Mouse (Mus musculus) cerebellum, postnatal 14 days (tissue): ENCODE measurements at regions not wholly inside any gene's neighbourhood (a gene's known extent, or its start where the extent isn't known, plus 50 kb on each side); places are given as distances from the start of the nearest gene placed in this dataset.
A peak's percentile ranks its signal among the peaks of the same experiment; 100 is the strongest.

Source experiments
- DNase-seq, 2 experiments: peaks; one replicate each; pipeline ENCODE4 v3.0.0; 2021; ENCODE audit warnings: mixed read lengths in 2 of 2

DNA sequence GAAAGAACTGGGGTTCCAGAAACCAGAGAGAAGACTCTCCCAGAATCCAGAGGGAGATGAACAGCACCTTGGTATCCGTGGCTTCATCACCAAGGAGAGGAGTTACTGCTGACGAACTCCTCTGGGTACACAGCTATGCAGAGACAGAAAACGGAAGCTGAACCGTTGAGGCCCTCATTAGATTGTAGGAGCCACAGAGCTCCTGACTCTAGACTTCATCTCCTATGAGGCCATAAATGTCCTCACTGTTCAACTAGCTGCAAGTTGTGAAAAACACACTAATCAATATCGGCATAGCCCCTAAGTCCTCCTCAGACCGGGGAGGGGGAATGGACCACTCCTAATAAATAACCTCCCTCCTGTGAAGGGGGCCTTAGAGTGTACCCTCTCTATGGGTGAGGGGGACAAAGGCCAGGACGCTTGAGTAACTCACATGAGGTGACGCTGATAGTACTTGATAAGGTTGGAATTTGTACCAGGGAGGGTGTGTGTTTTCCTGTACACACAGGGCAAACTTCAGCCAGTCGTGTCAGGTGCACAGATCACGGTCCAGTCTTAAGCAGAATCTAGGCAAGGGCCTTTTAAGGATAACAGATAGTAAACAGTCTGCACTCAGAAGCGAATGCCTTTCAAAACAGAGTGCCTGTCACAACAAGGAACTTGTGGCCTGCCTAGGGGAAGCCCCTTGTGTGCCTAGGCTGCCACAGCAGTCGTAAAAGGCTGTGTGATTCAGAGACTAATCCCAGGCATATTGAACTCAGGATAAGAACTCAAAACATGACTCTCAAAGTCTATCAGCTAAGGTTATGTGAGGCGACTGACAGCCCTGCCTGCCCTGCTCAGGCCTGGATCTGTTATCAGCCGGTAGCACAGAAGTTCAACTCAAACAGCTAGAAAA is 104.2 kb downstream of the Dyrk2 start:
- DNase-seq: no peak

DNA sequence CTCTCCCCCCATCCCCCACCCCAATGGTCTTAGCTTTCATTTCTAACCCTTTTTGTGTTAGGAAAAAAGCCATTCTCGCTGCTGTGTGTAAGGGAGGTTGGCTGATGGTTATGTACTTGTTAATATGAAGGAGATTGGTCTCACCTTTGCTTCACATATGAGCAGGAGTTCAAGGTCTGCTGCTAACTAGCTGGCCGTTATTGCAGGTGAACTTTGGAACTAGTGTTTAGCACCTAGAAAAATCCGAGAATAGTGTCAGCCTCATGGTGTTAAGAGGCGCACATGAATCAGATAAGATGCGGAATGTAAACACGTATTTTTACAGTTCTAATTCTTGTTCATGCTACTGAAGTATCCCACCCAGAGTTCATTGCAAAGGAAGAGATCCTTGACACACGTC is 103.2 kb downstream of the Dyrk2 start:
- DNase-seq: no peak

DNA sequence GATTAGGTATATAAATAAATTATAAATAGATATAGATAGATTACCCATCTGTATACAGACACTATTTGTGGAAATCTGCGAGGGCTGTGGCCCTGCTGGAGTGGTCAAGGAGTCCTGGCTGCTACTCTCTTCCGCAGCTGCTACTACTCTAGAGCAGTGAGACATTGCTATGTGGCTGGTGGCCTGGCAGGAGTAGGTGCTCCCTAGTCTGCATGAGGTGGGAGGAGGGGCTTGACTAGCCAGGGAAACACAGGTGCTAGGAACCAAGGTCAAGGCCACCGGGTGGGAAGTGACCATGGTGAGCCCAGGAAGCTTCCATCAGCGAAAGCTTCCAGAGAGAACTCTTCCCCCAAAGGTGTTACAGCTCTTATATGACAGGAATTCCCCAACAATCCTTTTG is 100.3 kb downstream of the Dyrk2 start:
- DNase-seq: no peak

DNA sequence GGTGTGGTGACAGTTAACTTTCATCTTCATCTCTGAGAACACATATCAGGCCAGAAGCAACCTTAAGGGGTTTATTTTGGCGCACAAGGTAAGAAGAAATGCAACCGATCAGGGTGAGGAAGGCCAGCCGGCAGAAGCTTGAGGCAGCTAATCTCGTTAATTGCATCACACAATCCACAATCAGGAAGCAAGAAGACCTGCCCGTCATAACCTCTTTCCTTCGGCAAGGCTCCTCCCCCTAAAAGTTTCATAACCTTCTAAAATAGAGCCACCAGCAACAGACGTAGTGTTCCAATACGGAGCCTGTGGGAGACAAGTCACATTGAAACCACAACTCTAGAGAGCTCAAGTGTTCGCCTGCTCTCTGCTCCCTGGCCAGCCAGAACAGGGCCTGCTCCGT is 91.4 kb downstream of the Dyrk2 start:
- no peak for DNase-seq

DNA sequence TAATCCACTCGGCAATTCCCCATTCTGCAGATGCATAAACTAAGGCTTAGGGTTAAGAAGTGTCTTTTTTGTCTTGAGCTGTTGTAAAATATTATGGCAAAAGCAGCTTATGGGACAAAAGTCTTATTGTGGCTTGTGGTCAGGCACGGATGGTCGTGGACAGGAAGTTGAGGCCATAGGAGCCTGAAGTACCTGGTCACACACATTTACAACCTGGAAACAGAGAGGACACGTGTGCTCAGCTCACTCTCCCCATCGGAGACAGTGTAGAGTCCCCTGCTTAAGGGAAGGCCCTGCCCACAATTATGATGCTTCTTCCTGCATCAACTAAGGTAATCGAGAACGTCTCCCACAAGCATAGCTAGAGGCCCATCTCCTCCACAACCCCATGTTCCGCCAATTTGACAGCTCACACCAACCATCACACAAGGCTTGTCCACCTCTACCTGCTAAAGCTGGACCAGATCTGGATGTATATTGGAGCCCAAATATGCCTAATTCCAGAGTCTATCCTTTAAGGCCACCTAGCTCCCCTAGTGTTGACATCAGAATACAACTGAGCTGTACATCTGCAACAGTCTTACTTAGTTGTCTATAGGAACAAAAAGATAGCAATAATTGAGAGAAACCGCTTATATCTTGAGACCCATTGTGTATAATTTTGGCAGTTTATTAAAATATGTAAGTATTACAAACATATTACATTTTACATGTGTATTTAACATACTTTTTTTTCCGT is 89.0 kb downstream of the Dyrk2 start:
- no peak for DNase-seq

DNA sequence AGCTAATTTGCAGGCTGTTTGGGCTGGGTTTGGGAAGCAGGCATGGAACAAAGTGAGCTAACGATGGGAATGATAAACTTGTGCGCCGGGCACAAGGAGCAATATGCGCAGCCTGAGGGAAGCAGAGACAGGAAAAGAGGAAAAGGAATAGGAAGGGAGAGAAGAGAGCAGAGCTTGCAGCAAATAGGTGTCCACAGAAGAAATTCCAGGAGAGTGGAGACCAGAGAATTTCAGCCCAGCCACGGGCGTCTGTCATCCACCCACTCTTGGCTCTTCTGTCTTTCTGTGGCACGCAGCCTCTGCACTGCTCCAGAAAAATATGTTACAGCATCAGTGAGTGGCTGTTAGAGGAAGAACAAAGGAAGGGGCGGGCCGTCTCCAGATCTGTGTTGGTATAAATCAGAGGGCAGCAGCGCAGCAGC is 88.2 kb downstream of the Dyrk2 start:
- no peak for DNase-seq

DNA sequence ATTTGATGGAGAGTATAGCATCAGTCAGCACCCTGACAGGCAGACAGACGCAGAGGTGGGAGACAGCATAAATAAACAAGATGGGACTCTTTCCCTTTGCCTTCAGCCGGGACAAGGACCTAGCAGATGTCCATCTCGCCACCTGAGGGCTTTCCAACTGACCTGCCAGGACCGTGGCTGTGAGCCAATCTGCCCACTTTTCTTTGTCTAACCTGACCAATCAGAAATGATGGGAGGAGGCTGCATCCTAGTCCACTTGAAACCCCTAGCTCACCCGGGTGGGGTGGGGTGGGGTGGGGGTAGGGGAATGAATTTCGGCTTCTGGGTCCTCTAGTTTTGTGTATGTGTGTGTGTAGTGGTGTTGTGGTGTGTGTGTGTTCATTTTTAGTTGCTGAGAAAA is 87.4 kb downstream of the Dyrk2 start:
- peak; percentile 60 to 70 for DNase-seq

DNA sequence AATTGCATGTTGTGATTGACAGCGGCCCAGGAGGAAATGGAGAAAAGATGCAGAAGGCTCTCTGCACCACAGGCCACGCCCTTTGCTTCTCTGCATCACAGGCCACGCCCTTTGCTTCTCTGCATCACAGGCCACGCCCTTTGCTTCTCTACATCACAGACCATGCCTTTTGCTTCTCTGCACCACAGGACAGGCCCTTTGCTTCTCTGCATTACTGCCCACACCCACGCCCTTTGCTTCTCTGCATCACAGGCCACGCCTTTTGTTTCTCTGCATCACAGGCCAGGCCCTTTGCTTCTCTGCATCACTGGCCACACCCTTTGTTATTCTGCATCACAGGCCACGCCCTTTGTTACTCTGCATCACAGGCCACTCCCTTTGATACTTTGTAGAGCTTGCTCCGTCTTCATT is 82.7 kb downstream of the Dyrk2 start:
- DNase-seq: no peak

DNA sequence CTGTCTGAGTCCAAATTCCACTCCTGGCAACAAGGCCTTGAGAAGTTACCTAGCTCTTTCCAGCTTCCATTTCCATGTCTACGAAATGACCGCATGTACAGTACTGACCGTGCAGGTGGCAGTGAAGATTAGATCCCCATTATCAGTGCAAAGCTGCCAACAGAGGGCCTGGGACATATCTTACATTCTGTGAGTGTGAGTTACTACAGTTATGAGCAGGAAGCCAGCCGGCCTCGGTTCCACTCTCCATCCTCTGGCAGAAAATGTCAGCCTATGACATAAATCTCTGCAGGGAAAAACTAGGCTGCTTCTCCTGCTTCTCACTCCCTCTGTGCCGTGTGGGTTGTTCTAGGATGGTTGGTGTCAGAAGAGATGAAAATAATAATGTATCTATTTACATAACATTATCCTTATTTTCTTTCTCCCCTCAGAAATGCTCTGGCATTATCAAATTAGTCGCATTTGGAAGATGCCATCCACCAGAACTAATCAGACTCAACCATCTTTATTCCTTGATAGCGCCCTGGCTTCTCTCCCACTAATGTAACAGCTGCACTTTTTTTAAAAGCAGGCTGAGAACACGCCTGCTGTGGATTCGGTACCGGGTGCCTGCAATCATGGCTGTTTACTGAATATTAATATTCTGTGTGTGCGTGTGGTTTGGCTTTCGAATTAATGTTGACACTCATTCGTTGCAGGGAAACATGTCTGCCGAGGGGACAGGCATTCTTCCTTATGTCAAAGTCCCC is 77.5 kb downstream of the Dyrk2 start:
- peak in 1 of 2 experiments; percentile 10 for DNase-seq

DNA sequence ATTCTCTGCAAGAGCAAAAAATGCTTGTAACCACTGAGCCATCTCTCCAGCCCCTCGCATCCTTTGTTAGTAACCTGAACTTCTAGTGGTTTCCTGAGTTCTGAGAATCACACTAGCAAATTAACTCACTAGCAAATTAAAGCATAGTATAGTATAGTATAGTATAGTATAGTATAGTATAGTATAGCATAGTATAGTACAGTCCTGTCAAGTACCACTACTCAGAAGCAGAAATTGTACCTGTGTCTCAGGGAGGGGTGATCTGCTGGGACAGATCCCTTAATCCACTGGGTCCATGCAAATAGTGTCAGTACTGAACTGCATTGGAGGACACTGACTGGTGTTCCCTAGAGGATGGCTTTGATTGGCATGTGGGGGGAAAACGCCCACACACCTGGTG is 76.2 kb downstream of the Dyrk2 start:
- DNase-seq: no peak

DNA sequence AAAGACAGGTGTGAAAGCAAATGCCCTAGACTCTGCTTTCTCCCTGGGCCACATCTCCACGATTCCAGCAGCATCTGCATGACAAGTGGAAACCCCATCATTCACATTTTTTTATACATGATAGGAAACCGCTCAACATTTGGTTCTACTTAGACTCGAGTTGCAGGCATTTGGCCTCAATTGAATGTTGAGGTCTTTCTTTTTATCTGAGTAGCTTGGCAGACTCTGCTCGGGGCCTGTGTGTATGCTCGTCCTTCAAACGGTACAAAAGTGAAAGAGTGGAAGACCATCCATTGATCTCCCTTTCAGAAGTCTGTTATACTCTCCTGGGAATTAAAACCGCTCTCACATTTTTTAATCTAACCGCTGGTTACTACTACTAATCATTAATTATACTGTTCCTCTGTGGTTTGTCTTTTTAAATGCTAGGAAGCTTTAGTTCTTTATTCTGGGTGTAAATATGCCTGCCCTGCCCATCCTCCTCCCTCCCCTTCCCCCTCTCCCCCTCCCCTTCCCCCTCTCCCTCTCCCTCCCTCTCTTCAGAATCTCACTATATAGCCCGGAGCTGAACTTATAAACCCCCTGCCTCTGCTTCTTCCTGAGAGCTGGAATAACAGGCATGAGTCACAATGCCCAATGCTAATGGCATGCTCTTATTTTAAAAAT is 75.5 kb downstream of the Dyrk2 start:
- DNase-seq: no peak

DNA sequence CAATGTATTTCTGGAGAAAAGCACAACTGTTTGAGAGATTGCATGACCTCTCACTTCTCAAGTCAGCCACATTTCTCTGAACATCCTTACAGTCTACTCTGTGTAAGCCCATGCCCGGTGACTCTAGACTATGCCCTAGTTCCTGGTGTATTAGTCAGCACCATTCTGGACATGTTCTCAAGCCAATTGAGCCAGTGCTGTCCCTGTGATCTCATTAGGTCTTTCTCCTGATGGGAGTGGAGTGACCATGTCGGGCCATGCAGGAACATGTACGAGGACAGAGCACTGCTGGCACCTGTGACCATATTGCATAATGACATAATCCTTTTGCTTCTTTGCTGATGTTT is 75.0 kb downstream of the Dyrk2 start:
- DNase-seq: no peak

DNA sequence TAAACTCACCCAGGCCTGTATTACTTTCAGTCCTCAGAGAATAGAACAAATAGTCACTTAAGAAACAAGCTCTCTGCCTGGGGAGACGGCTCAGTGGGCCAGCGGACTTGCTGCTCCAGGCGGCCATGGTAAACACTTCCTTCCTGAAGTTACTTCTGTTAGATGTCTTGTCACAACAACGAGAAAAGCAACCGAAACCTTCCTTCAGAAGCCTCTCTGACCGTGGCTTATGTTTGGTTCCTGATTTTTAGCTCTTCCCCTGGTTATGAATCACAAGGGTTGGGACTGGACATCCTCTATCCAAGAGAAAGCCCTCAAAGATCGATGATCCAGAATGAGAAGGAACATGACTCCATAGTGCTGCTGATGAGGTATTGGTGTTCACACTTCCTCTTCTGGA is 73.5 kb downstream of the Dyrk2 start:
- no peak for DNase-seq

DNA sequence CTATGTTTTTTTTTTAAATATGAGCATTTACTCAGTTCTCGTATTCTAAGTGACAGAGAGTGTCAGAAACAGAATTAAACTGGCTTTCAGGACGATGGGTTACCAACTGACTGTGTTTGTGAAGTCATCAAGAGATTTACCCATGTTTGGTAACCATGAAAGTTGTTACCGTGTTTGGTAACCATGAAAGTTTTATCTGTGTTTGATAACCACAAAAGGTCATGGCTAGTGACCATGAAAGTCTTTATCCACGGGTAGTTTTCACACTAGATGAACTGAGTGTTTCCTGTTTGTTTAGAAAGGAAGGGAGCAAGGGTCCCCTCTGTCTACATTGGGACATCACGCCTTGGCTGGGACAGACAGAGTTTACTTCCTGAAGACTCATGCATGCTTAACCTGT is 72.8 kb downstream of the Dyrk2 start:
- no peak for DNase-seq

DNA sequence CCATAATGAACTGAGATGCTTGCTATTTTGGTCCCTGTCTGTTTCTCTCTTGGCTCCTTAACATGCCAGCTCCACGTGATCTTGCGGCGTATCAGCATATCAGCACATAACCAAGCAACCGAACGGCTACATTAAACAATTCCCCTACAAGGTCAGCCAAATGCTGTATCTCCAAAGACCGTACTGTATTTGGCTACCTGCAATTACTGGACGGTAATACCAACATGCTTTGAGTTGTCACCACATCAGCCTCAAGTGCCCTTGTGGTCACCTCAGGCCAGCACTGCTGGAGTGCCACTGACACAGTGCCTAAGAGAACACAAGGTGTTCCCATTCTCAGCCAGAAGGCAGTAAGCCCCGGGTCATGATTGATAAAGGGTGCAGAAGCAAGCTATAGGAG is 70.2 kb downstream of the Dyrk2 start:
- DNase-seq: no peak

DNA sequence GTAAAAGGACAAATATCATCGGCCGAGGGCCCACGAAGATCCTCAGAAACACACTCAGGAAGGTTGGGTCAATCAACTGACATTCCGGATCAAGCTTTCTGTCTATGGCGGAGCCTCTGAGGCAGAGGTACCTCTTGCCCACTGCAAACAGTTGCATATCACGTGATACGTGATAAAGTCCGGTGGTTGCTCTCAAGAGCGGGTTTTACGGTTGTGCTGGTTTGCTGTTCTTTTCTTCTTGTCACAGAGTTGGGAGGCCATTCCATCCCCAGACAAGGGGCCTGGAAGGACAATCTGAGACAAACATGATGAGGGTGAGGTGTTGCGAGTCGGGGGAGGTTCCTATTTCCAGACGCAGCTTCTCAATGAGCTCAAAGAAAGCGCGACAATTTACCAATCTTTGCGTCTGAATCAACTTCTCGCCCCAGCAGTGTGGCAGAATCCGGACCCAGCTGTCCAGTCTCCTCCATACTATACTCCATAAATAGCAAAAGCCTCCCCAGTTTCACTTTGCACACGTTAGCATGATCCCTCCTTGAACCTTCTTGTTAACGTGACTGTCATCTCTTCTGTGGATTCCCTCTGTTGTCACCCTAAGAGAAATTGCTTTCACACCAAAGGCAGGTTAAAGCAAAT is 66.0 kb downstream of the Dyrk2 start:
- no peak for DNase-seq

DNA sequence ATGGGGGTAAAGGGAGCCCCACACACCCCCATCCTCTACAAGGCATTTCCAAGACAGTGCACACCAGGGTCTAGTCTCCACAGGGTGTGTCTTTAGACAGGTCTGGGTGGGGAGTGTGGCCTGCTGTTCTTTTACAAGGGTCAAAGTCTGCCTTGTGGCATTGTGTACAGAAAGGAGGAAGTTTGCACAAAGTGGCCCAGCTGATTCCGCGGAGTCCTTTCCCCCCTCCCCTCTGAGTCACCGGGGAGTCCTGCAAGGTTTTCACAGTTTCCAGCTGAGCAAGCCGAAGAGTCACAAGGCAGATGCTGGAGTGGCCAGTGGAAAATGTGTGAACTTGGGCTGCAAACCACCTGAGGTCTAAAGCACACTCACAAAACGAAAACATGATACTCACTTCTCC is 65.4 kb downstream of the Dyrk2 start:
- no peak for DNase-seq
